Mouse (Mus musculus) midbrain, embryonic 11.5 days (tissue): ENCODE results near the gene Mex3d. TPM values are rescaled to one million over a fixed set of nuclear protein-coding genes. Genes with fewer than 3 reads are reported as not detected.

Source experiments
- ATAC-seq: fragments of 200-750 bp; cut with Nextera tagmentation; 2 replicates; pipeline ENCODE4 v1.8.0; 2017; ENCODE audit warnings: moderate TSS enrichment, moderate library complexity; ENCODE audit not compliant: low FRiP score
- DNase-seq: peaks from one replicate; pipeline ENCODE4 v3.0.0; 2015; ENCODE audit warnings: low spot score; ENCODE audit errors: missing footprints
- H3K27ac ChIP-seq: fragments of 300-500 bp; sonication (generic); 2 replicates; pipeline ENCODE4 v1.5.1; 2014; ENCODE audit warnings: low read depth, low read length
- H3K27me3 ChIP-seq: fragments of 300-500 bp; sonication (generic); 2 replicates; pipeline ENCODE4 v1.6.1; 2014; ENCODE audit warnings: mild to moderate bottlenecking, low read length, moderate library complexity, mixed read lengths; ENCODE audit not compliant: control insufficient read depth, insufficient read depth
- H3K36me3 ChIP-seq: fragments of 300-500 bp; sonication (generic); 2 replicates; pipeline ENCODE4 v1.6.1; 2014; ENCODE audit warnings: mild to moderate bottlenecking, low read length, moderate library complexity, mixed read lengths; ENCODE audit not compliant: control insufficient read depth, insufficient read depth
- H3K4me1 ChIP-seq: fragments of 300-500 bp; sonication (generic); 2 replicates; pipeline ENCODE4 v1.6.1; 2014; ENCODE audit warnings: low read length; ENCODE audit not compliant: control insufficient read depth, insufficient read depth
- H3K4me2 ChIP-seq: fragments of 300-500 bp; sonication (generic); 2 replicates; pipeline ENCODE4 v1.6.1; 2014; ENCODE audit warnings: mild to moderate bottlenecking, moderate library complexity
- H3K4me3 ChIP-seq: fragments of 300-500 bp; sonication (generic); 2 replicates; pipeline ENCODE4 v1.5.1; 2014; ENCODE audit warnings: low read depth, low read length
- H3K9ac ChIP-seq: fragments of 300-500 bp; sonication (generic); 2 replicates; pipeline ENCODE4 v1.6.1; 2014; ENCODE audit warnings: low read length
- H3K9me3 ChIP-seq: fragments of 300-500 bp; sonication (generic); 2 replicates; pipeline ENCODE4 v1.6.1; 2016; ENCODE audit warnings: low read length; ENCODE audit not compliant: control insufficient read depth
- WGBS: fragments of 180-500 bp; shearing (Covaris S2); extraction: QIAGEN DNeasy Blood & Tissue Kit; methylation state at CpG from one replicate; pipeline ENCODE4 v1.1.7; 2014; 5-methylcytosine and 5-hydroxymethylcytosine counted together
- polyA plus RNA-seq: library from polyadenylated mRNA; unstranded; fragments of >200 nt; fragmentation: Nextera tagmentation; extraction: Ambion mirVana; gene quantifications from 2 replicates; pipeline ENCODE4 v1.2.1, GENCODE M21; 2014

The Mex3d gene
- polyA plus RNA-seq, 1 experiment from 2014 or later, result 11.8 TPM

GRCm38 (mm10) chr10:80371983-80372382, 15.5 kb downstream of the Mex3d start:
- H3K4me3 ChIP-seq, result no peak overlapping the region
- peaks cover 6% of the 10 kb centered on the region; the same call in 1 of the 2 replicates for H3K4me1 ChIP-seq
- H3K27ac ChIP-seq, result no peak overlapping the region
- DNase-seq (no peak), ATAC-seq (no peak)
- H3K9ac ChIP-seq, result no peak overlapping the region; the same call in 1 of the 2 replicates
- H3K4me2 ChIP-seq, result peak overlapping the region; percentile 16; the same call in 1 of the 2 replicates
- H3K27me3 ChIP-seq, result no peaks in the 10 kb centered on the region
- H3K9me3 ChIP-seq, result no peaks in the 10 kb centered on the region
- 57% methylated on average over 9 of the region's 9 CpGs for WGBS
- no peaks in the 10 kb centered on the region for H3K36me3 ChIP-seq

- H3K27me3 ChIP-seq, result no peaks in the 10 kb centered on the region
- H3K4me1 ChIP-seq, result peaks cover 6% of the 10 kb centered on the region; the same call in 1 of the 2 replicates
- H3K4me3 ChIP-seq, result no peak overlapping the region
- ATAC-seq (peak; percentile 75), DNase-seq (peak; percentile 93)
- no peak overlapping the region for H3K27ac ChIP-seq
- H3K4me2 ChIP-seq, result peak overlapping the region; percentile 16
- no peaks in the 10 kb centered on the region for H3K36me3 ChIP-seq
- H3K9ac ChIP-seq, result no peak overlapping the region; the same call in 1 of the 2 replicates
- WGBS, result 4% methylated on average over 12 of the region's 12 CpGs
- no peaks in the 10 kb centered on the region for H3K9me3 ChIP-seq
Measured at GRCm38 (mm10) chr10:80371411-80371966, 16.0 kb downstream of the Mex3d start.

GRCm38 (mm10) chr10:80369995-80370747, 17.3 kb downstream of the Mex3d start:
- Histone ChIP-seq H3K9ac (no peak overlapping the region), H3K27ac (no peak overlapping the region), H3K36me3 (no peaks in the 10 kb centered on the region), H3K4me3 (no peak overlapping the region), H3K4me2 (no peak overlapping the region), H3K4me1 (peaks cover 6% of the 10 kb centered on the region; the same call in 1 of the 2 replicates), H3K9me3 (no peaks in the 10 kb centered on the region), H3K27me3 (no peaks in the 10 kb centered on the region)
- ATAC-seq (no peak), DNase-seq (no peak)
- WGBS, result 81% methylated on average over 21 of the region's 21 CpGs

GRCm38 (mm10) chr10:80368392-80368791, 19.1 kb downstream of the Mex3d start:
- H3K4me1 ChIP-seq, result peaks cover 6% of the 10 kb centered on the region; the same call in 1 of the 2 replicates
- ATAC-seq, result no peak
- H3K27ac ChIP-seq, result no peak overlapping the region
- H3K9ac ChIP-seq, result no peak overlapping the region
- no peak overlapping the region for H3K4me3 ChIP-seq
- no peaks in the 10 kb centered on the region; the same call in 1 of the 2 replicates for H3K27me3 ChIP-seq
- no peak for DNase-seq
- no peaks in the 10 kb centered on the region for H3K9me3 ChIP-seq
- no peak overlapping the region for H3K4me2 ChIP-seq
- H3K36me3 ChIP-seq, result no peaks in the 10 kb centered on the region
- 87% methylated on average over 6 of the region's 6 CpGs for WGBS

- no peak overlapping the region for H3K4me3 ChIP-seq
- 60% methylated on average over 5 of the region's 5 CpGs for WGBS
- peaks cover 6% of the 10 kb centered on the region; the same call in 1 of the 2 replicates for H3K4me1 ChIP-seq
- no peak overlapping the region for H3K9ac ChIP-seq
- H3K9me3 ChIP-seq, result no peaks in the 10 kb centered on the region
- DNase-seq (no peak), ATAC-seq (no peak)
- H3K36me3 ChIP-seq, result no peaks in the 10 kb centered on the region
- no peak overlapping the region for H3K4me2 ChIP-seq
- H3K27ac ChIP-seq, result no peak overlapping the region
- H3K27me3 ChIP-seq, result no peaks in the 10 kb centered on the region; the same call in 1 of the 2 replicates
Measured at GRCm38 (mm10) chr10:80367954-80368353, 19.5 kb downstream of the Mex3d start.

- no peaks in the 10 kb centered on the region for H3K36me3 ChIP-seq
- H3K9me3 ChIP-seq, result no peaks in the 10 kb centered on the region
- no peak for ATAC-seq
- H3K27ac ChIP-seq, result no peak overlapping the region
- DNase-seq, result no peak
- H3K4me1 ChIP-seq, result no peaks in the 10 kb centered on the region
- no peak overlapping the region for H3K9ac ChIP-seq
- no peak overlapping the region for H3K4me2 ChIP-seq
- WGBS, result 76% methylated on average over 6 of the region's 6 CpGs
- no peaks in the 10 kb centered on the region; the same call in 1 of the 2 replicates for H3K27me3 ChIP-seq
- no peak overlapping the region for H3K4me3 ChIP-seq
Measured at GRCm38 (mm10) chr10:80365736-80366135, 21.7 kb downstream of the Mex3d start.

GRCm38 (mm10) chr10:80363734-80364133, 23.7 kb downstream of the Mex3d start:
- no peak overlapping the region for H3K9ac ChIP-seq
- H3K9me3 ChIP-seq, result no peaks in the 10 kb centered on the region
- H3K27me3 ChIP-seq, result peaks cover 4% of the 10 kb centered on the region
- H3K4me2 ChIP-seq, result no peak overlapping the region
- no peak overlapping the region for H3K27ac ChIP-seq
- ATAC-seq, result no peak
- 34% methylated on average over 6 of the region's 6 CpGs for WGBS
- no peaks in the 10 kb centered on the region for H3K36me3 ChIP-seq
- H3K4me1 ChIP-seq, result no peaks in the 10 kb centered on the region
- DNase-seq, result no peak
- no peak overlapping the region for H3K4me3 ChIP-seq

- Histone ChIP-seq H3K9ac (no peak overlapping the region), H3K4me2 (peak overlapping the region; percentile 6; the same call in 1 of the 2 replicates), H3K9me3 (no peaks in the 10 kb centered on the region), H3K27me3 (peaks cover 50% of the 10 kb centered on the region), H3K36me3 (no peaks in the 10 kb centered on the region), H3K27ac (no peak overlapping the region), H3K4me3 (no peak overlapping the region), H3K4me1 (peaks cover 8% of the 10 kb centered on the region)
- 8% methylated on average over 31 of the region's 31 CpGs for WGBS
- ATAC-seq (peak; percentile 58; the same call in 1 of the 2 replicates), DNase-seq (no peak)
Measured at GRCm38 (mm10) chr10:80357994-80358639, 29.3 kb downstream of the Mex3d start.

- Histone ChIP-seq H3K9me3 (no peaks in the 10 kb centered on the region), H3K4me2 (no peak overlapping the region), H3K4me1 (peaks cover 8% of the 10 kb centered on the region), H3K27me3 (peaks cover 55% of the 10 kb centered on the region), H3K9ac (no peak overlapping the region), H3K4me3 (no peak overlapping the region), H3K27ac (no peak overlapping the region), H3K36me3 (no peaks in the 10 kb centered on the region)
- no peak for DNase-seq
- ATAC-seq, result no peak
- 39% methylated on average over 7 of the region's 7 CpGs for WGBS
Measured at GRCm38 (mm10) chr10:80357336-80357735, 30.1 kb downstream of the Mex3d start.
